Mouse (Mus musculus): ENCODE results near the gene Prkg1.
A peak's percentile ranks its signal among the peaks of the same experiment; 100 is the strongest.
"Not testable (repeated sequence)": the region's sequence is repeated elsewhere in the genome, so short reads cannot be mapped to it uniquely, and the experiment has no call there.

Prkg1 gene

GRCm38 (mm10) chr19:31337163-31337862, 427.5 kb downstream of the Prkg1 start:
- no peak for DNase-seq (ENCODE audit: extremely low read depth, insufficient read length, low spot score)

GRCm38 (mm10) chr19:31336381-31336780, 428.5 kb downstream of the Prkg1 start:
- DNase-seq (ENCODE audit: extremely low read depth, insufficient read length, low spot score) = no peak

- DNase-seq (ENCODE audit: extremely low read depth, insufficient read length, low spot score) = no peak
Measured at GRCm38 (mm10) chr19:31329893-31330292, 434.9 kb downstream of the Prkg1 start.

- no peak for DNase-seq (ENCODE audit: extremely low read depth, insufficient read length, low spot score)
Measured at GRCm38 (mm10) chr19:31304760-31305159, 460.1 kb downstream of the Prkg1 start.

- no peak for DNase-seq (ENCODE audit: extremely low read depth, insufficient read length, low spot score)
Measured at GRCm38 (mm10) chr19:31291231-31291630, 473.6 kb downstream of the Prkg1 start.

- DNase-seq (ENCODE audit: extremely low read depth, insufficient read length, low spot score) = peak; percentile 4
Measured at GRCm38 (mm10) chr19:31284581-31284980, 480.3 kb downstream of the Prkg1 start.

- peak; percentile 13 for DNase-seq (ENCODE audit: extremely low read depth, insufficient read length, low spot score)
Measured at GRCm38 (mm10) chr19:31284126-31284525, 480.7 kb downstream of the Prkg1 start.

GRCm38 (mm10) chr19:31283617-31284016, 481.2 kb downstream of the Prkg1 start:
- DNase-seq (ENCODE audit: extremely low read depth, insufficient read length, low spot score) = no peak

GRCm38 (mm10) chr19:31279797-31280486, 484.9 kb downstream of the Prkg1 start:
- DNase-seq (ENCODE audit: extremely low read depth, insufficient read length, low spot score) = no peak

- DNase-seq (ENCODE audit: extremely low read depth, insufficient read length, low spot score) = no peak
Measured at GRCm38 (mm10) chr19:31262438-31262837, 502.4 kb downstream of the Prkg1 start.

- DNase-seq (ENCODE audit: extremely low read depth, insufficient read length, low spot score) = no peak
Measured at GRCm38 (mm10) chr19:31260494-31260893, 504.3 kb downstream of the Prkg1 start.

GRCm38 (mm10) chr19:31255780-31256179, 509.1 kb downstream of the Prkg1 start:
- no peak for DNase-seq (ENCODE audit: extremely low read depth, insufficient read length, low spot score)

GRCm38 (mm10) chr19:31232410-31232809, 532.4 kb downstream of the Prkg1 start:
- DNase-seq (ENCODE audit: extremely low read depth, insufficient read length, low spot score) = no peak

GRCm38 (mm10) chr19:31228385-31228784, 536.4 kb downstream of the Prkg1 start:
- no peak for DNase-seq (ENCODE audit: extremely low read depth, insufficient read length, low spot score)

- DNase-seq (ENCODE audit: extremely low read depth, insufficient read length, low spot score) = no peak
Measured at GRCm38 (mm10) chr19:31223457-31223856, 541.4 kb downstream of the Prkg1 start.

GRCm38 (mm10) chr19:31219261-31219660, 545.6 kb downstream of the Prkg1 start:
- DNase-seq (ENCODE audit: extremely low read depth, insufficient read length, low spot score) = not testable (repeated sequence)

- DNase-seq (ENCODE audit: extremely low read depth, insufficient read length, low spot score) = no peak
Measured at GRCm38 (mm10) chr19:31210850-31211249, 554.0 kb downstream of the Prkg1 start.

- DNase-seq (ENCODE audit: extremely low read depth, insufficient read length, low spot score) = no peak
Measured at GRCm38 (mm10) chr19:31210449-31210848, 554.4 kb downstream of the Prkg1 start.

- DNase-seq (ENCODE audit: extremely low read depth, insufficient read length, low spot score) = no peak
Measured at GRCm38 (mm10) chr19:31199583-31199982, 565.2 kb downstream of the Prkg1 start.

- no peak for DNase-seq (ENCODE audit: extremely low read depth, insufficient read length, low spot score)
Measured at GRCm38 (mm10) chr19:31198461-31198860, 566.4 kb downstream of the Prkg1 start.

GRCm38 (mm10) chr19:31197076-31197475, 567.8 kb downstream of the Prkg1 start:
- DNase-seq (ENCODE audit: extremely low read depth, insufficient read length, low spot score) = no peak

- DNase-seq (ENCODE audit: extremely low read depth, insufficient read length, low spot score) = no peak
Measured at GRCm38 (mm10) chr19:31188559-31189218, 576.1 kb downstream of the Prkg1 start.
